Mouse (Mus musculus) kidney, postnatal 25 days (tissue): ENCODE measurements around the gene Vdac1.

ENCODE experiments used
- DNase-seq, 2 experiments: peaks; one replicate each; pipeline ENCODE4 v3.0.0; 2021; ENCODE audit warnings: mixed read lengths in 2 of 2

Gene Vdac1

DNA sequence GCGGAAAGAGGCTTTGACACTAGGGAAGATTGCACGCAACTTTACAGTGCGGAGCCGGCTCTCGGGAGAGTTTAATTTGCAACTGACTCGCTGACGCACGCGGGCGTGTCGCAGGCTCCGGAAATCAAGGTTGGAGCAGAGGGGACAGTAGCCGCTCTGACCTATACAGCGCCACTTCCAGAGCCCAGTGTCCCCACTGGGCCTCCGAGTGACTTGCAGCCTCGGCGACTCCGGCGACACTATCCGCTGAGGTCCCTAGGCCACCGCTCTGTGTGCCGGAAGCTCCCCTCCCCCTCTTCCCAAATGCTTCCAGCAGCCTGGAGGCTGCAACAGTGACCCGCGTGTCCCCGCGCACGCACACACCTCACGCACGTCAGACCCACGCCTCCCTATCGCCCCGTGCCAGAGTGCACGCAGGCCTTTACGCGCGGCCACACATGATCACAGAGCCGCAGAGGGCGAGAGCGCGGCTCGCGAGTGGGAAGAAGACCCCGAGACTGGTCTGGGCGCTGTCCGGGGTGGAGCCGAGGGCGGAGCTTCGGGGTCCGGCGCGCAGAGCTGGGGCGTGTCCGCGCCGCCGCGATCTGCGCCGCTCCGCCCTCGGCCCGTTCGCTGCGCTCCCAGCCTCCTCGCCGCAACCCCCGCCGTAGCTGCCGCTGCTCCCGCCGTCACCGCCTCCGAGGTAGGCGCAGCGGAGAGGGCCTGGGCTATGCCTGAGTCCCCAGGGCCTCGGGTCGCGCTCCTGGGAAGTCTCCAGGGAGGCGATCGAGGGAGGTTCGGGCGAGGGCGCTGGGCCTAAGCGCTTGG is at the start of gene Vdac1:
Gene Vdac1, plus strand, starts transcription at position 390 of the 807 bp plus-strand sequence.
- peak; percentile 88 to 94 for DNase-seq

DNA sequence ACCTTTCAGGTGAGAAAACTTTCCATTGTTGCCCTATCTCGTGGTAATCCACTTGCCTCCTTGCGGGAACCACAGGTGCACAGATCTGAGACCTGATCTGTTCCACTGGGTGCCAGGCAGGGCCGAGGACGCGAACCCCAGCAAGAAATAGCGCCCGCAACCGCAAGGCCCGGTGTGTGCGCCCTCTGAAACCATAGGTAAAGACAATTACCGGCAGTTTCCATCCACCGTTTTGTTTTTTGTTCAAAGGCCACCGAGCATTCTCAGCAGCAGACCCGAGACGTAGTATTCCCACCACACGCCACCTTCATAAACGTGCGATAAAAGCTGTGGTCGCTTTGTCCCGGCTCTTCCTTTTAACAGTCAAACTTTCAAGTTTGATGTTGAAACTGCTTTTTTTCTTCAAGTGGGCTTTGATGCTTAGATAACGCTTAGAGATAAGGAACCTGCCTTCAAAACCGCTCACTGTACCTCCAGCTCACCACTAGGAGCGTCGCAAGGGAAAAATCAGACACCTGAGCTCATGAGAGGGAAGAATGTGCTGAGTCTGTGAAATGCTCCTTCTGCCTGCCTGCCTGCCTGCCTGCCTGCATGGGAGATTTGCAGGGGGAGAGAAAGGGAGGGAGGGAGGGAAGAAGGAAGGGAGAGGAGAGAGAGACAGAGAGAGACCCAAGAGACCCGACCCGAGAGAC is 46.4 kb upstream of the Vdac1 start:
- DNase-seq, result peak in 1 of 2 experiments; percentile 22

DNA sequence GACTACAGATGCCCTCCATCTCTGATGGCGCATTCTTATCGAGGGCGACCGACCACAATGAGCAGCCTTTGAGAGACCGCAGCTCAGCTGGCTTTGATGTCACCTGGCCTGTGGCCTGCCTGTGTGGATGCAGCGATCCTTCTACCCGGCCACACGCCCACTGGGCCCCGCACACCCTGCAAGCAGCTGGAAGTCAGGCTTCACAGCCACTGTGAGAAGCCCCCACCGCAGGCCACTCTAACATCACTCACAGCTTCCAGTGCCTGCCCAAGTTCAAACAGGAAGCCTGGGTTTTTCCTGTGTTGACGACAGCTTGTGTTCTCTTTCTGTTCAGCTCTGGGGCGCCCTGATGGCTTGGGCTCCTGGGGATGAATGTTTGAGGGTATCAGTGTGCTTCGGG is 42.2 kb upstream of the Vdac1 start:
- no peak for DNase-seq

DNA sequence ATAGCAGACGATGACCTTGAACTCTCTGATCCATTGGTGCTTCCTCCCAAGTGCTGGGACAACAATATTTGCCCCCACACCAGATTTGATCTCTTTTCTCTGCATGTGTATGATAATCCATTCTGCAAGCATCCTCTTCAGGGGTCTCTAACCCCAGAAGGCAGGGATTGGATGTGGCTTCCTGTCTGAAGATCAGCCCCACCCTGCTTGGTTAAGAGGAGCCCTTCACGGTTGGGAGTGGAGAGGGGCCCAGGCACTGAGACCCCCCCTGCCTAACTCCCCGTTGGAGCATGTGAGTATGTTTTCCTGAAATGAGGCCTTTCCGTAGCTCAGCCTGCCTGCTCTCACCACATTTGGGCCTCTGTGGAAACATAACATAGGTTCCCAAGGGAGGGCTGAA is 41.0 kb upstream of the Vdac1 start:
- no peak for DNase-seq

DNA sequence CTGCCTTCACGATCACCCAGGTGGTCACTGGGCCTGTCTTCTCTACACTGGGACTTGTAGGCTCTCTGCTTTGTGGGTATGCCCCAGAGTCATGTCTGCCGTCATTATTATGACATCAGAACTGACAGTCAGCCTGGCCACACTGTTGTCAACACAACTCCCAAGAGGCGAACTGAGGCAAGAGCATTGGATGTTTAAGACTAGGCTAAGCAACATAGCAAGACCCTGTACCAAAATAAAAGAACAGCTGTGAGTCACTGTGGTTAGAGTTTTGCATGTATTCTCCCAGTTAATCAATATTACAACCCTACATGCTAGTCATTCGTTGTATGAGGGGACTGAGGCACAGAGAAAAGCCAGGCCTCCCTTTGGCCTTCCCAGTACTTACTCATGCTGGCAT is 40.1 kb upstream of the Vdac1 start:
- DNase-seq, result no peak

DNA sequence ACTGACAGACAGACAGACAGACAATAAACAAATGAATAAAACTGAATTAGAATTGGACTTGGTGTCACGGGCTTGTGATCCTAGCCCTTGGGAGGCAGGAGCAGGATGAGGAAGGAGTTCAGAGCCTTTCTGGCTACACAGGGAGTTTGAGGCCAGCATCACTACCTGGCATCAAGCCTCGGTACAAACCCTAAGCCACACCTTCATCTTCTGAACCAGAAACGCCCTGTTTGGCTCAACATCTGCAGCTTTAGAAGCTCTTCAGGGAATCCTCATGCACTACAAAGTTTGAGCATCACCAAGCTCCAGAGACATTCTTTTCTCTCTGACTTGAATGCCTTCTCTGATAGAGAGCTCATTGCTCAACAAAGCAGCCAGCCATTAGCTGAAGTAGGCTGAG is 39.1 kb upstream of the Vdac1 start:
- DNase-seq, result no peak

DNA sequence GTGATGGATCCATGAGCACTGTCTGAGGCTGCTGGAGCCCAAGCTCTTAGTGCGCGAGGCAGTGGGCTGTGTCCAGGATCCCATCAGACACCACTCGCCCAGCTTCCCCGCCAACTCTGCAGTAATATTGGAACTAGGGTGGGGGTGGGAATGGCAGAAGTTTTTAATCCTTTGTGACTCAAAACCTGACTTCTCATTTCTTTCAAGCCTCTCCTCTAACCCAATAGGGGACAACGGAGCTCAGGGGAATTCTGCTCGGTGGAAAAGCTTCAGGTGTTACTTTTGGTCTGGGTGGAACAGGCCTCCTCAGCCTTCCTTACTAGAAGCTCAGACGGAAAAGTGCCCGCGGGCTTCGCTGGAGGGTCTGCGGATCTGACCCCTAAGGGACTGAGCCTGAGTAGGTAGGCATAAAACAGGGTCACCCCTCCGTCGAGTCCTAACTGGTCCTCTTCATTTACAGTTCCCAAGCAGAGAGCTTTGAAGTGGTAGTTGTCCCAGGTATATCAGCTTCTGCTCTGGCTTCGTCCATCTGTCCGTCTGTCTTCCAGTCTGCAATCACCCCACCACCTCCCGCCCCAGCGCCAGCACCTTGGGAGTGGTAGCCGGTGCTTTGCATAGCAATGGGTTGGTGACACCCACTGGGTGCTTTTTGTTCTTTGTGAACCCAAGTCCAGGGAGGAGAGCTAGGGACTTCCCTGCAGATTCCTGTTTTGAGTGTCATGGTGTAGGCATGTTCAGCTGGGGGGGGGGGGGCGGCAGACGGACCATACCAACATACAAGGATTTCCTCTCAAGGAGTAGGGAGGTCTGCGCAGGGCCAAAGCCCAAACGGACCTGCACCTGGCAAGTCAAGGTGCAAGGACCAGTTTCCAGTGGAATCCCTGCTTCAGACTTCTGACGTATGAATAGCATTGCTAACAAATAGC is 36.0 kb upstream of the Vdac1 start:
- no peak for DNase-seq

DNA sequence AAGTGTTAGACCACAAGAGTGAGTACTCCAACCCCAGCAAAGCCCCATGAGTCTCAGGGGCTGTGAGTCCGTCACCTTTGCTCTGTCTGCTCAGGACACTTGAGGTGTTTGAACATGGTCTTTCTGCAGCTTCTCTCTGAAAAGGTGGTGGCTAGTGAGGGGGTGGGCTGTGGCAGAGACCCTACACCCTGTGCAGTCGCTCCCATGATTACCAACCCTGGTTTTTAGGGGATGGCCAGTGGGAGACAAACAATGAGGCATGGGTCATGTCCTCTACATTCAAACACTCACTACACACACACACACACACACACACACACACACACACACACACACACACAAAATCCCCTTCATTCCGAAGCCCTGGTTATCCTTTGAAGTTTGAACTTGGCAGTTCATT is 33.3 kb upstream of the Vdac1 start:
- no peak for DNase-seq

DNA sequence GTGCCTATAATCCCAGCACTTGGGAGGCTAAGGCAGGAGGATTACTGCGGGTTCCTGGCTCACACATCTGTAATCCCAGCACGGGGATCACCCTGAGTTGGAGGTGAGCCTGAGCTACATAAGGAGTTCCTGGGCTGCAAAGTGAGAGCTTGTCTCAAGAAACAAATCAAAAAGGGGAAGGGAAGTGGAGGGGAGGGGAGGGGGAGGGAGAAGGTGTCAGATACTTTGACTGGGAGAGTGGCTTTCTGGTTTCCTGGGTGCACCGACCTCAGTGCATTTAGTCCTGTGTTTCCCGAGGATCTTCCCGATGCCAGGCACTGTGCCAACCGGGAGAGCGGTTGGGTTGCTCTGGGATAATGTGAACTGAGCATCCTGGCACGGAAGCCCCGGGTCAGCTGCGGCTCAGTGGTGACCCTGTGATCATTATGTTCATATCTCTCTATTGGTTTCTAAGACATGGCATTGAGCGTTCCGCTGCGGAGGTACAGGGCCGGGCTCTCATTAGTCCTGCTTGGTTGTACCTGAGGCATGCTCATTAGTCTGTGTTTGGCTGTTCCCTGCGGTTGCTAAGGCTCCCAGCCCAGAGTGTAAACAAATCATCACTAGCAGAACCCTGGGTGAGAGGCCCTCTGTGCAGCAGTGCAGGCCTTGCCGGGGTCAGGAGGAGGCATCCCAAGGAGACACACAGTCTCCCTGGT is 28.1 kb upstream of the Vdac1 start:
- peak; percentile 59 to 87 for DNase-seq

DNA sequence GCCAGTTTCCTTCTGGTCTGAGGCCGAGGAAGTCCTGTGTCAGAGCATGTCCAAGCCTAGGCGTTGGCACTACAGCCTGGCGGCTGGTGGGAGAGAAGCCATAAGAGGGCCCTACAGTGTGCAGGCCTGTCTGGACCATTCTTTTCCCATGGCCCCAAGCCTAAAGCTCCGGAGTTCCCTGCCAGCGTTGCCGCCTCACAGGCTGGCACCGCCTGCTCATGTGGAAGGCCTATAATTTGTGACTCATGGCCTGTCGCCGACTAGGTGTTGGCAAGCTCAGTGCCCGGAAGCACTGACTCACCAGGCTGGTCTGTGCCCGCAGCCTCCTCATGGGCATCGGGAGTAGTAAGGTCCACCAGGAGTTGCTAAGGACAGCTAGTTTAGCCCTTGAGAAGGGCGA is 27.0 kb upstream of the Vdac1 start:
- DNase-seq, result peak; percentile 38 to 78

DNA sequence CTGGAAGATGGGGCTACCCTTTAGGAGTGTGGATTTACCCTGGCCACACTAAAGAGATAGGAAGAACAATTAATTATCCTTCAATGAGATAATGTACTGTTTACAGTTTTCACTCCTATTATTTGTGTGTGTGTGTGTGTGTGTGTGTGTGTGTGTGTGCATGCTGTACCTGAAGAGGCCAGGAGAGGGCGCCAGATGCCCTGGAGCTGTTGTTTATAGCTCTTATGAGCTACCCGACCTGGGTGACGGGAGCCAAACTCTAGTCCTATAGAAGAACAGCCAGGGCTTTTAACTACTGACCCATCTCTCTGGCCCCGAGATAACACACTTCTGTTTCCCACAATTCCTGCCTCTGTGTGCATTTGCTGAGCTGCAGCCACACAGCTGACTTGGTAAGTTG is 25.4 kb upstream of the Vdac1 start:
- DNase-seq, result no peak

DNA sequence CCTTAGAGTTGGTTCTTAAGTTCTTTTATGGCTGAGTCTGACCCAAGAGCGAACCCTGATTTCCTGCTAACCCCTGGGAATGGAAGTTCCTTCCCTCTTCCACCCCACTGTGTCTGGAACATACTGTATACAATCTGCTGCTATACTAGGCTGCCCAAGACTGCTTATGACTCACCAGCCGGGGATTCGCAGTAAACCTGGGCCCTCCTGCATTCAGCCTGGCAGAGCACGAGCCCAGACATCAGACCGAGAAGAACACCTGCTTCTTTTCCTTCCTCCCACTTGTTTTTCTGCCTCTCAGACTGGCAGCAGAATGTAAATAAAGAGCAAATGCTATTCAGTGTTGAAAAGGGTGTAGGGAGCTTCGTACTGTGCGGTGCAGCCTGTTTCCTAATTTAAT is 24.7 kb upstream of the Vdac1 start:
- no peak for DNase-seq

DNA sequence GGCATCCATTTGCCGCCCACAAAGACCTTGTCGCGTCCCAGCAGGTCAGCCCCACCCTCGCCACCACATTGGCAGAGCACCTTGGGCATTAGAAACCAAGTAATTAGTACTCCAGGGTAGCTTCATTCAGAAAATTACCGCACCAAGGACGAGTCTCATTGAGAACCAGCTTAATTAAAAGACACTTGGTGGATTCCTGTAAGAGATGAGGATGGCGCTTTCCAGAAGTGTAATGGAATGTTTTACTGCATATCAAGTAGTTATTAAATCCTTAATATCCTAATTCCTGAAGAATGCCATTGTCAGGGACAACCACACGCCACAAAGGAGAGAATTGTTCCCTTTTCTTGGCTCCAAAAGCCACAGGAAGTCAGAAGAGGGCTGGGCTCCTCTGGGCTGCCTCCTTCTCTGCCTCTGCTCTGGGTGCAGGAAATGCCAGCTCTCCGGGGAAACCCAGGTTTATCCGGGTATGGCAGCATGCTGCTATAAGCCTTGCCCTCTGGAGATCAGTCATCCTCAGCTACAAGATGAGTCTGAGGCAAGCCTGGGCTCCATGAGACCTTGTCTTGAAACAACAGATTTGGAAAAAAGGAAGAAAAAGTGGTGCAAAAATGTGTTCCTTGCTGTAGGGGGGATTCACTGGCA is 22.9 kb upstream of the Vdac1 start:
- no peak for DNase-seq

DNA sequence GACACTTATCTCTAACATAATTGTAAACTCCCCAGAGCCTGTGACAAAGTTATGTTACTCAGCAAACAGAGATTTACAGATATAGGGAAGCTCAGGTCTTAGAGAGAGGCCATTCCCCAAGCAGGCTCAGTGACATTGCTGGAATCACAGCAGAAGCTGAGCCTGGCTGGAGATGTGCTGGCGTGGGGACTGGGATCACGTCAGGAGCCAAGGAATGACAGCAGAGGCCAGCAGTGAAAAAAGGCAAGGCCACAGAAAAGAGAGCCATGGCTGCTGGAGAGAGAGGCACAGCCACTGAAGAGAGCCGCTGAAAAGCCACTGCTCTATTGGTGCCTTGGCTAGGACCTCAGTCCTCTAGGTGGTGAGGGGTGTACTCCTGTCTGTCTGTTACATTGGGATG is 22.3 kb upstream of the Vdac1 start:
- DNase-seq, result no peak

DNA sequence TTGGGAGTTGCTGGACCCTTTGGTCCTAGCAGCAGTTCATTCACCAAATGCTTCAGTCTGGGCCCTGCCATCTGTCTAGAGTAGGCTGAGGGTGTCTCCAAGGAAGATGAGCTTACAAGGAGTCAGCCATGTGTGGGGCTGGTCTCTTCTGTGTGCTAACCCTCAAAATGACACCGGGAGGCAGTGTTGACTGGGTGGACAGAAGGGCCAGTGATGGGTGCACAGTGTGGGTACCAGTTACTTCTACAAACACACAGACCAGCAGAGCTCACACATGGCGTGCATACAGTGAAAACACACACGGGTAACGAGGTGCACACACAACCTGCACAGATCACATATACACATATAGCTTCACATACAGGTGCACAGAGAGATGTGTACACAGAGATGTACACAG is 21.6 kb upstream of the Vdac1 start:
- no peak for DNase-seq

DNA sequence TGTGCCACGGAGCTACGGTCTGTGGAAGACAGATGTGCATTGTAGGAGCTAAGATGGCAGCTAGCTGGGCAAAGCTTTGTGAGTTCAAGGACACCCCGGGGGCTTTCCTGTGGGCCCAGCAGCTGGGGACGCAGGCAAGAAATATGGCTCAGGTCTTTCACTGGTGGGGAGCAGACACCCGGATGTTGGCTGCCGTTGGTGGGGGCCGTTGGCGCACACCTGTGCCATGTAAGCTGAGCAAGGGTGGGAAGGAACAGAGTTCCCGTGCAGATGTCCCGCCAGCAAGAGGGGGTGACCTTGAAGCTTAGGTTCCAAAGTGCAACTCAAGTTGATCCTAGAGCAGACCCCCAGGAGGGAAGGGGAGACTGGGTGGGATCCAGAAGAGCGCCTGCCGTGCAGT is 21.1 kb upstream of the Vdac1 start:
- DNase-seq, result no peak

DNA sequence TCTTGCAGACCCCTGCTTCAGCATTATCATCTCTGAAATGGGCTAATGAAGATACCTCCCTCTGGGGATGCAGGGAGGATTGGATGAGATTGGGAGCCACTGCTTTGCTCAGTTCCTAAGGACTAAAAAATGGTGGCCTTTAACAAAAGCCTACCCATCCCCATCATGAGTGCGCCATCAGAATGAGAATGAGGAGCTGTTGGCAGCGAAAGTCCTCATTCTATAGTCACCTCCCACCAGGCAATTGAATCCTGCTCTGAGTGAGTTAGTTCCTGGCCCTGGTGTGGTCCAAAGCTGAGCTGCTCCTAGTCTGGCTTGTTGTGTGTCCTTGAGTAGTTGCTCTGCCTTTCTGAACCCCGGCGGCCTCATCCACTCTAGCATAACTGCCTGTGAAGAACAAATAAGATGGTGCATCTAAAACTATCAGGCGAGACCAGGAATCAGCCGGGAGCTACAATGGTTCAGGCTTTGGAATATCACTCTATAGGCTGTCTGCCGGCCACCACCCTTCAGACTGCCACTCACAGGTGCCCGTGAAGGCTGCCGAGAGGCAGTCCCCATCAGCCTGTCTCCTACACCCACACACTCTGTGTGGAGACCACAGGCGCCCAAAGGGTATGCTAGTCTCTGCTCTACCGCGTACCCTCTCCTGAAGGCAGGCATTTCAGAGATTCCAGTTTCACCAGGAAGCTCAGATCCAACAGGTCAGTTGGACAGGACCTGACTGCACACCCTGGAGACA is 20.4 kb upstream of the Vdac1 start:
- no peak for DNase-seq

DNA sequence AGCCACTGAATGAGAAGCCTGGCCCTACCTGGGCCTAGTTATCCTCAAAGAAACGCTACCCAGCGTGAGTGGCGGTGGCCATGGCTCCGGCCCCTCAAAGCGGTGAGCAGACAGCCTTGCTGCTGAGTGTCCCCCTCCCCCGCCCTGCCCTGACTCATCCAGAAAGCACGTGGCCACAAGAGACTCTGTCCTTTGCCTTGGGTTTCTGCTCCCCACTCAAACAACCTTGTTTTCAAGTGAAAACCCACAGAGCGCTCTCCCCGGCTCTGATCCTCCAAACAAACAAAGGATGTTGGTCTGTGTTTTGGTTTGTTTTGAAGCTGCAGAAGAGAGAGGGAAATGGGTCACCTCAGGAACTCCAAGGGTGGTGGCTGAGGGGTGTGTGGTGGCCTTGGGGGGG is 19.7 kb upstream of the Vdac1 start:
- DNase-seq, result no peak

DNA sequence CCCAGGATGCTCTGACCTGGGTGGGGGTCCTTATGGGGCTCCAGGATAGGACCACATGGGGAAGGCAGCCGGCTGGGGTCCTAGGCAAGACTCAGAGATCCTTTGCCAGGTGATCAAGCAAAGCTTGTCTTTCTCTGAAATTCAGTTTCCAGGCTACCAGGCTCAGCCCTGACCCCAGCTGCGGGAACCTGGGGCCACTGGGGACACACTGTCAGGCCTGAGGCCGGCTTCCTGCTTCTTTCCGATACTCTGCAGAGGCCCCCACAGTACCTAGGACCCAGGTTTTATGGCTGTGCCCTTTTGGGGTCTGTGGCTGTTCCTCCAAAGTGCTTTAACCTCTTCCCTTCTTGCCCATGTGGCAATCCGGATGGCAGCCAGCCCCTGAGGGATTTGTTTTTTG is 19.2 kb upstream of the Vdac1 start:
- no peak for DNase-seq

DNA sequence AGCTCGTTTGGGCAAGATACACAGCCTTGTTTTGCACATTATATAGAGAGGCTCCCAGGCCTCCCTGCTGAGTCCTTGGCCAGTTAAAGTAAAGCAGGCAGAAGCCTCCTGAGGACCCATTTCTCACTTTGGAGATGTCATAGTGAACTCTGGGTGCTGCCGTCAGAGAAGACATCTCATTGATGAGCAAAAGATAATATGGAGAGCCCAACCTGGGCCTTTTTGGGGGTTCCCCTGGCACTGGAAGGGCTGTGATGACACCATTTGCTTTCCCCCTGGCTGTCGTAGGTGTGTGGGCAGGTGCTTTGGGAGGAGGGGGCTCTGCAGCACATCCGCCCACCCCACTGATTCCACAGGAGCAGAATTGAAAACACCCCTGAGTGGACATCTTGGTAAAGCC is 18.4 kb upstream of the Vdac1 start:
- DNase-seq, result no peak

DNA sequence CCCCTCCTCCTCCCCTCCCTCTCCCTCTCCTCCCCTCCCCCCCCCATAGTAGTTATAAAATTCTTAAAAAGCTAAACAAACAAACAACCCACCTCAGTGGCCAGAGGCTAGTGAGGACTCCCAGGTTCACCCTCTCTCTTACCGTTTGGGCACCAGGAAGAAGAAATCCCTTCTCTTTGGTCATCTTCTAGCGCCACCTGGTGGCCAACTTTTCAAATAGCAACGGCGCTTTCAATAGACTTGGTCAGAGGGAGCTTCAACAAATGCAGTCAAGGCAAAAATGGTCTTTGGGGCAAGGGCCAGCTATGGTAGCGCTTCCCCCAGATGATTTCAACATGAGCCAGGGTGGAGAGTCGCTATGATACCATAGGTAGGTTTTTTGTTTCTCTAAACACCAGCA is 17.5 kb upstream of the Vdac1 start:
- peak; percentile 75 to 82 for DNase-seq
